Mouse (Mus musculus) stomach, postnatal 0 days (tissue): ENCODE measurements around the gene Pltp. TPM values are rescaled to one million over a fixed set of nuclear protein-coding genes. Genes with fewer than 3 reads are reported as not detected.
A peak's percentile ranks its signal among the peaks of the same experiment; 100 is the strongest.

Experiments
- ATAC-seq: fragments of 200-750 bp; cut with Nextera tagmentation; 2 replicates; pipeline ENCODE4 v1.8.0; 2017; ENCODE audit not compliant: low FRiP score, low TSS enrichment
- DNase-seq: peaks from one replicate; pipeline ENCODE4 v3.0.0-alpha.2; 2016; ENCODE audit warnings: low spot score
- H3K27ac ChIP-seq: fragments of 300-500 bp; sonication (generic); replicated peaks from 2 replicates; pipeline ENCODE4 v1.5.1; 2014; ENCODE audit warnings: mild to moderate bottlenecking, control low read depth
- H3K27me3 ChIP-seq: fragments of 300-500 bp; sonication (generic); 2 replicates; pipeline ENCODE4 v1.6.1; 2014; ENCODE audit warnings: low read length; ENCODE audit not compliant: control insufficient read depth, insufficient read depth
- H3K36me3 ChIP-seq: fragments of 300-500 bp; sonication (generic); 2 replicates; pipeline ENCODE4 v1.6.1; 2014; ENCODE audit warnings: low read length, mixed read lengths; ENCODE audit not compliant: control insufficient read depth, insufficient read depth
- H3K4me1 ChIP-seq: fragments of 300-500 bp; sonication (generic); replicated peaks from 2 replicates; pipeline ENCODE4 v1.6.1; 2014; ENCODE audit warnings: antibody characterized with exemption; ENCODE audit not compliant: control insufficient read depth, insufficient read depth
- H3K4me2 ChIP-seq: fragments of 300-500 bp; sonication (generic); replicated peaks from 2 replicates; pipeline ENCODE4 v1.6.1; 2014; ENCODE audit warnings: low read depth, mild to moderate bottlenecking, control low read depth, moderate library complexity
- H3K4me3 ChIP-seq: fragments of 300-500 bp; sonication (generic); 2 replicates; pipeline ENCODE4 v1.5.1; 2014; ENCODE audit warnings: low read depth, low read length, control low read depth
- H3K9ac ChIP-seq: fragments of 300-500 bp; sonication (generic); 2 replicates; pipeline ENCODE4 v1.6.1; 2014; ENCODE audit warnings: mild to moderate bottlenecking, low read length, control low read depth, mixed read lengths
- H3K9me3 ChIP-seq: fragments of 300-500 bp; sonication (generic); 2 replicates; pipeline ENCODE4 v1.6.1; 2016; ENCODE audit warnings: low read length; ENCODE audit not compliant: control insufficient read depth
- CTCF ChIP-seq: IDR thresholded peaks from 2 replicates; pipeline ENCODE4 v1.5.1; 2016; ENCODE audit warnings: antibody characterized with exemption, low read depth, mild to moderate bottlenecking, moderate library complexity
- EP300 ChIP-seq: optimal IDR thresholded peaks from 2 replicates; pipeline ENCODE3; 2016; ENCODE audit warnings: antibody characterized with exemption
- WGBS: fragments of 180-500 bp; shearing (Covaris S2); extraction: QIAGEN DNeasy Blood & Tissue Kit; methylation state at CpG from one replicate; pipeline ENCODE4 v1.1.7; 2014; 5-methylcytosine and 5-hydroxymethylcytosine counted together
- polyA plus RNA-seq: library from polyadenylated mRNA; unstranded; fragments of >200 nt; fragmentation: Nextera tagmentation; extraction: Ambion mirVana; gene quantifications from 2 replicates; pipeline ENCODE4 v1.2.1, GENCODE M21; 2015

The Pltp gene
- polyA plus RNA-seq, 1 experiment from 2014 or later, result 42.7 TPM

DNA sequence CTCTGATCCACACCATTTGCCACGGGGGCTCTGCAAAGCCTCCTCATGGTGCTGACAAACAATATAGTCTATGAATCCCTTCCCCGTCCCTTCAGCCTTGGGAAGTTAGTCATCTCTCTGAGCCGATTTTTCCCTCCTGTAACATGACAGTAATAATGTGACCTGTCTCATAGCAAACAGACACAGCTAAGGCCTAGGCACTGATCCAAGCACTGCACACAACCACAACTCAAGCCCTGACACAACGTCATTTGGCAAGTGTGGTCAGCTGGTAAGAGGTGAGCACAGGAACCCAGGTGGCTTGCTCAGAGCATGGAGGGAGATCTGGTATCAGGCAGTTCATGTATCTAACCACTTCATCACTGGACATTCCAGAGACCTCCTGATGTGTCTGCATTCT is 61.6 kb downstream of the Pltp start:
- WGBS, result 79% methylated on average over 4 of the region's 4 CpGs
- no peak overlapping the region for H3K4me3 ChIP-seq
- peaks cover 21% of the 10 kb centered on the region for H3K36me3 ChIP-seq
- no peaks in the 10 kb centered on the region for H3K4me1 ChIP-seq
- no peaks in the 10 kb centered on the region for H3K9me3 ChIP-seq
- H3K9ac ChIP-seq, result no peak overlapping the region
- H3K27ac ChIP-seq, result no peak overlapping the region
- no peak for ATAC-seq
- H3K4me2 ChIP-seq, result no peak overlapping the region
- H3K27me3 ChIP-seq, result no peaks in the 10 kb centered on the region
- no peak for TF ChIP-seq CTCF
- no peak for TF ChIP-seq EP300
- DNase-seq, result no peak

GRCm38 (mm10) chr2:164794293-164794692 is 63.2 kb downstream of the Pltp start:
- peak; percentile 86 for DNase-seq
- Histone ChIP-seq H3K27me3 (no peaks in the 10 kb centered on the region), H3K4me1 (no peaks in the 10 kb centered on the region), H3K9me3 (no peaks in the 10 kb centered on the region), H3K4me3 (no peak overlapping the region), H3K27ac (no peak overlapping the region), H3K4me2 (no peak overlapping the region), H3K9ac (no peak overlapping the region), H3K36me3 (peaks cover 21% of the 10 kb centered on the region)
- 25% methylated on average over 5 of the region's 5 CpGs for WGBS
- TF ChIP-seq EP300 (no peak), CTCF (peak; percentile 91)
- ATAC-seq, result peak; percentile 45

GRCm38 (mm10) chr2:164793772-164794171 is 63.7 kb downstream of the Pltp start:
- DNase-seq, result no peak

DNA sequence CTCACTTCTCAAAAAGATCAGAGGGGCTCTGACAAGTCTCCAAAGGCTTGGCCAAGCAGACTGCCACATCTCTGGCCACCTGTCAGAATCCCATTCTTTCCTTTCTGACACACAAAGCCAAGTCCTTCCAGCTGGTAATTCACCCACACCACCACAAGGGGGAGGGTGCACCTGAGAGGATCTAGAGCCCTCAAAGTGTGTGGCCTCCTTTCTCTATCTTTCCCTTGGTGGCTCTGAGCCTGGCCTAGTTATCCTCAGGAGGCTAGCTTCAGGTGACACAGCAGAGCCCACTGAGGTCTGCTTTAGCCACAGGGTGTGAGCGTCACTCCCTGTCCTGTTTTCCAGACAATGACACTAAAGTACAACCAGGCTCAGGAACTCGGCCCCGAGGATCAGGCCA is 64.3 kb downstream of the Pltp start:
- Histone ChIP-seq H3K27me3 (no peaks in the 10 kb centered on the region), H3K4me3 (no peak overlapping the region), H3K9me3 (no peaks in the 10 kb centered on the region), H3K36me3 (peaks cover 21% of the 10 kb centered on the region), H3K4me1 (no peaks in the 10 kb centered on the region), H3K9ac (no peak overlapping the region), H3K27ac (no peak overlapping the region), H3K4me2 (no peak overlapping the region)
- WGBS, result 80% methylated on average over 3 of the region's 3 CpGs
- DNase-seq (peak; percentile 67), ATAC-seq (no peak; the same call in 1 of the 2 replicates)
- TF ChIP-seq CTCF (peak; percentile 82), EP300 (no peak)

More at GRCm38 (mm10) chr2:164793772-164794171, 63.7 kb downstream of the Pltp start:
- H3K36me3 ChIP-seq, result peaks cover 21% of the 10 kb centered on the region
- TF ChIP-seq EP300 (no peak), CTCF (peak; percentile 41)
- H3K4me3 ChIP-seq, result no peak overlapping the region
- H3K4me1 ChIP-seq, result no peaks in the 10 kb centered on the region
- no peak overlapping the region for H3K27ac ChIP-seq
- no peaks in the 10 kb centered on the region for H3K9me3 ChIP-seq
- no peak overlapping the region for H3K9ac ChIP-seq
- no peaks in the 10 kb centered on the region for H3K27me3 ChIP-seq
- 82% methylated on average over 2 of the region's 2 CpGs for WGBS
- 0 out of 2 replicates have a peak, but pooled peaks have one; percentile 24 for ATAC-seq
- no peak overlapping the region for H3K4me2 ChIP-seq

- no peak for ATAC-seq
- Histone ChIP-seq H3K4me2 (no peak overlapping the region), H3K27ac (no peak overlapping the region), H3K36me3 (peaks cover 17% of the 10 kb centered on the region), H3K9ac (no peak overlapping the region), H3K27me3 (no peaks in the 10 kb centered on the region), H3K4me1 (no peaks in the 10 kb centered on the region), H3K9me3 (no peaks in the 10 kb centered on the region), H3K4me3 (no peak overlapping the region)
- WGBS, result 86% methylated on average over 12 of the region's 12 CpGs
- DNase-seq, result no peak
- TF ChIP-seq EP300 (no peak), CTCF (no peak)
Measured at GRCm38 (mm10) chr2:164792400-164793190, 64.9 kb downstream of the Pltp start.

DNA sequence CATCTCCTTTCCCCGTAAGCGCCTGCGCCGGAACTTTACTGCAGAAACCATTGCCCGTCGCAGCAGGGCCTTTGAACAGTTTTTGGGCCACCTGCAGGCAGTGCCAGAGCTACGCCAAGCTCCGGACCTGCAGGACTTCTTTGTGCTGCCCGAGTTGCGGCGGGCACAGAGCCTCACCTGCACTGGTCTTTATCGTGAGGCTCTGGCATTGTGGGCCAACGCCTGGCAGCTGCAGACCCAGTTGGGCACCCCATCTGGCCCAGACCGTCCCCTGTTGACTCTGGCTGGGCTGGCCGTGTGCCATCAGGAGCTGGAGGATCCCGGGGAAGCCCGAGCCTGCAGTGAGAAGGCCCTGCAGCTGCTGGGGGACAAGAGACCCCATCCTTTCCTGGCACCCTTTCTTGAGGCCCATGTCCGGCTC is 65.7 kb downstream of the Pltp start:
- 87% methylated on average over 18 of the region's 18 CpGs for WGBS
- Histone ChIP-seq H3K9me3 (no peaks in the 10 kb centered on the region), H3K4me1 (no peaks in the 10 kb centered on the region), H3K4me3 (no peak overlapping the region), H3K4me2 (no peak overlapping the region), H3K27me3 (no peaks in the 10 kb centered on the region), H3K9ac (no peak overlapping the region), H3K27ac (no peak overlapping the region), H3K36me3 (peaks cover 17% of the 10 kb centered on the region)
- ATAC-seq, result no peak
- TF ChIP-seq CTCF, result no peak
- TF ChIP-seq EP300, result no peak
- DNase-seq, result no peak
